Mouse (Mus musculus): ENCODE measurements around the gene Riox1.

- TF ChIP-seq CTCF (IDR thresholded peaks at IDR 0.05; ENCODE audit: low read depth, low read length) (no peak), POLR2A (IDR thresholded peaks at IDR 0.05; ENCODE audit: borderline replicate concordance, low read depth, low read length) (no peak)
Observed at GRCm38 (mm10) chr12:83989378-83989777, 39.0 kb downstream of the Riox1 start.

Measured in bone marrow macrophage, adult 2 months (primary cell).